Mouse (Mus musculus): ENCODE data around the gene Ipo4.

The Ipo4 gene

DNA sequence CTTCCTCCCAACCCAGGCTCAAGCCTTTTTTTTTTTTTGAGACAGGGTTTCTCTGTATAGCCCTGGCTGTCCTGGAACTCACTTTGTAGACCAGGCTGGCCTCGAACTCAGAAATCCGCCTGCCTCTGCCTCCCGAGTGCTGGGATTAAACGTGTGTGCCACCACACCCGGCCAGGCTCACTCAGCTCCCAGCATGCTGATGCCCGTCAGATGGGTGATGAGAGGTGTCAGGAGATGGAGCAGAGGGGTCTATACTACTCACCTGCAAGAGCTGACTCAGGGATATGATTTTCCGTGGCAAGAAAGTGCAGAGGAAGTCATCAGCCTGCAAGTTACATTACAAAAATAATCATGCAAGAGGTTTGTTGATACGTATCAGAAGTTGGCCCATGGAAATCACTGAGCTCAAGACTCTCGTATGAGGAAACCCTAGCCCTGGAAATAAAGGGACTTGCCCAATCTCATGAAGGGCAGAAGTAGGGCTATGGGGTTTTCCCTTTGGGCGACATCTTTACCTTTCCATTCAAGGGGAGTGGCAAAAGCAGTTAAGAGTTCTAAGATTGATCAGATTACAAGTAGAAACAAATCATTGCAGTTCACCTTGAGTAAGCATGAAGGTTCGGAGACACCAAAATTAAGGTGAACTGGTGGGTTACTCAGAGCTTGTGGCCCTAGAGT is 45.8 kb downstream of the Ipo4 start:
- peak in 1 of 2 experiments; percentile 30 for DNase-seq (ENCODE audit: low spot score in 2 of 2)

DNA sequence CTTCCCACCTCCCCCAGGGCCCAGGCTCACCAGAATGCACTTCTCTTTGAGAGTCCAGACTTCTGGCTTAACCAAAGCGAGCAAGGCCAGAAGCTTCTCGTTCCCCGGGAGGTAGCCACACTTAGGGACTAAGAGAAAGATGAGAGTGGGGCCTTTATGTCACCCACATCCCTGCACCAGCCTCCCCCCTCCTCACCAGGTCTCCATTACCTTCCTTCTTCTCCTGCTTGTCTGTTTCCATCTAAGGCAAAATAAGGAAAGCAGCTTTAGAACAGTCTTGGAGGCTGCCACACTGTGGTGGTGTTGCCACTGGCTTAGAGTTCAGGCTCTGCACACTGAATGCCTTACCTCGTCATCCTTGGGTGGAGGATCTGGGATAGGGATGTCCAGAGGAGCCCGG is 46.5 kb downstream of the Ipo4 start:
- no peak for DNase-seq (ENCODE audit: low spot score in 2 of 2)

DNA sequence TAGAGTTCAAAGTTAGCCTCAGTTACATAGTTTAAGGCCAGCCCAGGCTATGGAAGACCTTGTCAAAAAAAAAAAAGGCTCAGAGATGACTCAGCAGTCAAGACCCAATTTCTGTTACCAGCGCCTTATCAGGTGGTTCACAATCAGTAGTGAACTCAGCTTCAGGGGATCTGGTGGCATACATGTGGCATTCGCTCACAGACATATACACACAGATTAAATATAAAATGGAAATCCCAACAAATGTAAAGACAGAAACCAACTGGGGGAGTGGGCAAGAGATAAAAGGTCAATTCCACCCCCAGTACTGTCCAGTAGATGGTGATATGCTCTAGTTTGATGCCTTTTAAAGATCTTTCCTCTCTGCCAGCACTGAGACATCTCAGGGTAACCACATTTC is 49.6 kb downstream of the Ipo4 start:
- DNase-seq (ENCODE audit: low spot score in 2 of 2) = no peak

DNA sequence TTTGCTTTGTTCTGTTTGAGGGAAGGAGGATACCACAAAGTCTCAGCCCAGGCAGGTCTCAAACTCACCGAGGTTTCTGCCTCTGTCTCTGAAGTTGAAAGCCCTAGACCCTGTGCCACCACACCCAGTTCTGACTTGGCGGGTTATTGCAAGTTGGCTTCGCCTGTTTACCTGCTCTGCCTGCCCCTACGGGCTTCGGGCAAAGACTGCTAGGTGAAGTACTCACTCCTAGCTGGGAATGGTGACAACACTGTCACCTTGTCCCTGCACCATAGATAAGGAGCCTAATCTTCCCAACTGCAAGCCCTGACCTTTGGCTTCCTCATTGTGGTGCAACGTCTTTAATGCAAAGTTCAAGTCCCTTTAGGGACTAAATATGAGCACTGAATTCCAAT is 50.2 kb downstream of the Ipo4 start:
- DNase-seq (ENCODE audit: low spot score in 2 of 2) = no peak

DNA sequence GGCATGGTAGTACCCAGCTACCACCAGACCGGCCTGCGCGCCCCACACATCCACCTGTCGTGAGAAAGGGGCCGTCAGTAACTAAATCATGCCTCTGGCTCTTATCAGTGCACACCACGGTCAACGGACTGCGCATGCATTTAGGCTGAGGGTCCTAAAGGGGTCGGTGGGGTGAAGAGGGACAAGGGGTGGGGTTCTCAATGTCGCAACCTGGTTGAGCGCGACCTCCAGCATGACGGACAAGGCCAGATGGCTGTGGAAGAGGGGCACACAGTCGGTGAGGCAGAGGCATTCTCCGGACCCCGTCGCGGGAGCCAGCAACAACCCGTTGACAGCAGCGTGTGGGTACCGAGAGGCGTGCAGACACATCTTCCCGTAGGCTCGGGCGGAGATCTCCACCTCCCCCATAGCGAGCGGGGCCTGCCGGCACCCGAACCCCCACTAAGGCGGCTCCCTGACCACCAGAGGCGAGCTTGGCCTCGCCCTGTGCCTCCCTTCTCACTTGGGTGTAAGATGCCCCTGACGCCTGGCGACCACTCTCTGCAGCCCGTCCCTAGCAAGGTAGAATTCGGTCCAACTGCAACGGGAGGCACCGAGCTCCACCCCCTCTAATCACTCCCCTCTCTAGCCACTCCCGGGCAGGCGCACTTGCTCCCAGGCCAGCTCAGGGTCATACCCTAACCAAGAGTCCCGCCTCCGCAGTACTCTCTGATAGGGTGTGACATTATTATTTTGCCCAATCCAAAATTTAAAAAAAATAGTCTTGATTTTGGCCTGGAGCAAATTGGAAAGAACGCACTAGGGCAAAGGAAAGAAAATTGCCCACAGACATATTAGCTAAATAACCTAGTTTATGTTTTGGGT is 50.8 kb downstream of the Ipo4 start, which contains the start of gene Emc9:
Gene Emc9, minus strand, starts transcription at position 601 of the 864 bp plus-strand sequence.
- peak; percentile 71 to 73 for DNase-seq (ENCODE audit: low spot score in 2 of 2)

DNA sequence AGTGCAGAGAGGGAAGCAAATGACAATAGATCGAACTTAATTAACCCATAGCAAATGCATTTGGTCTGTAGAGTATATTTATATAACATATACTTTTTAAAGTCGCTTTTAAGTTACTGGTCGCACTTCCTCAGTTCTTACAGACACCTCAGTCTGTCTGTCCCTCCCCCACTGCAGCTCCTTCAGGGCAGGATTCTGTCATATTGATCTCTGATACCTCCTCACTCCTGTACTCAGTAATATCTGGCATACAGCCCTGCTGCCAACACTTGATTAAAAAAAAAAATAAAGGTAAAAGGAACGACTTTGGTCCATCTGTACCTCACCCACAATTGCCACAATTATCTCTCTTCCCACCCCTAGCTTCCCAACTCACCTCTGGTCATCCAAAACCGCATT is 51.5 kb downstream of the Ipo4 start:
- no peak for DNase-seq (ENCODE audit: low spot score in 2 of 2)

DNA sequence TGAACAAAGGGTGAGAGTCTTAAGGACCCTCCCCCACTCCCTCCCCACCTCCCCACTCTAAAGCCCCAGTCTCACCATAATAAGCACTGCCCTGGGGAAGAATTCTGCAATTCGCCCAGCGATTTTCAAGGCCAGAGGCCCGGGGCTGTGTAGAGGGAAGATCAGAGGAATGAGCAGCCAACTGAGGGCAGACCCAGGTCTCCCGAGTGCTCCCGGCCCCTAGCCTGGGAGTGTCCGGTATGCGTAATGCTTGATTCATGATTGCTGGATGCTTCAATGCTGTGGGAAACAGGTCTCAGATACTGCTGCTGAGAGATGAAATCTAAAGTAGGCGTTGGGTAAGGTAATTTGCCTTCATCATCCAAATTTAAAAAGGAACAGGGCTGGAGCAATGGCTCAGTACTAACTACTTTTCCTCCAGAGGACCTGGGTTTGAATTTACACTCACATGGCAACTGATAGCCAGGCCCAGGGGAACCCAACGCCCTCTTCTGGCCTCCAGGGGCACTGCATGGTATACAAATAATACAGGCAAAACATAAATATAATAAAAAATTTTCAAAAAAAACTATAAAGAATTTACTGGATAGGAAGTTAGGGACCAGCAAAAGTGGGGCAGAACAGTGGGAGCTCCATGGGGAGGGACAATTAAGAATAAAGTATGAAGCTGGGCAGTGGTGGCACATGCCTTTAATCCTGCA is 53.6 kb downstream of the Ipo4 start:
- no peak for DNase-seq (ENCODE audit: low spot score in 2 of 2)

DNA sequence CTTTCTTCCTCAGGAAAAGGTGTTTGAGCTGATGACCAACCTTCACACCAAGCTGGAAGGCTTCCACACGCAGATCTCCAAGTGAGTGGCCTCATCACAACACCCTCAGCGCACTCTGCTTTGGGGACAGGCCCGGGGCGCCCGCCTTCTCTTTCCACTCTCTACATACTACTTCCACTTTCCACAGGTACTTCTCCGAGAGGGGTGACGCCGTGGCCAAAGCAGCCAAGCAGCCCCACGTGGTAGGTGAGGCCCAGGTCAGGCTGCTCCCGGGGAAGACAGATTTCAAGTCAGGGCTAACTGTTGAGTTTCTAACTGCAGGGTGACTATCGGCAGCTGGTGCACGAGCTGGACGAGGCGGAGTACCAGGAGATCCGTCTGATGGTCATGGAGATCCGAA is 55.0 kb downstream of the Ipo4 start:
- no peak for DNase-seq (ENCODE audit: low spot score in 2 of 2)

DNA sequence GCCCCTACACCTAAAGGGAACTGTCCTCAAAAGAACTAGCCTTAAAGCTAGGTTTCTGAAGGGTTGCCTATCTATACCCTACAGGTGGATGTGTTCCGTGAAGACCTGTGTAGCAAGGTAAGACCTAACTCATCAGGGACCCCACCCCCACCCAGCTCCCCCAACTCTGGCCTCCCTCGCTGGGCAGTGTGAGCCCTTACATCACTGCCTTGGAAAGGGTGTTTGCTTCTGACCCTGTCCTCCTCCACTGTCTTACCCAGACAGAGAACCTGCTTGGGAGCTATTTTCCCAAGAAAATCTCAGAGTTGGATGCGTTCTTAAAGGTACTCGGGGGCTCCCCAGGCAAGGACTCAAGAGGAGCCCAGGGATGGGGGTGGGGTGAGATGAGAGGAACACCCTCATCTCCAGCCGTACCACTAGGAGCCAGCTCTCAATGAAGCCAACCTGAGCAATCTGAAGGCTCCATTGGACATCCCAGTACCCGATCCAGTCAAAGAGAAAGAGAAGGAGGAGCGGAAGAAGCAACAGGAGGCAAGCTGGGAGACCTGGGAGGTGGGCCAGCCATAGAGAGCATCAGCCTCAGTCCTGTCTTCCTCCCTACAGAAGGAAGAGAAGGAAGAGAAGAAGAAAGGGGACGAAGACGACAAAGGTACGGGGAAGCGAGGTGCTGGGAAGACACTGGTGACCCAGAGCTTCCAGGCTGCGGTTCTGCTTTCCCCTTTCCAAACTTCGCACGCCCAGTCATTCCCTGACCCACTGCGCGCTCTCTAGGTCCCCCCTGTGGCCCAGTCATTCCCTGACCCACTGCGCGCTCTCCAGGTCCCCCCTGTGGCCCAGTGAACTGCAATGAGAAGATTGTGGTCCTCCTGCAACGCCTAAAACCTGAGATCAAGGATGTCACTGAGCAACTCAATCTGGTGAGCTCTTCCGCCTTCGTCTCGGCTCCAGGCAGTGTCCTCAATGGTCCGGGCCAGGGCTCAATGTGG is 56.0 kb downstream of the Ipo4 start:
- DNase-seq (ENCODE audit: low spot score in 2 of 2) = no peak

DNA sequence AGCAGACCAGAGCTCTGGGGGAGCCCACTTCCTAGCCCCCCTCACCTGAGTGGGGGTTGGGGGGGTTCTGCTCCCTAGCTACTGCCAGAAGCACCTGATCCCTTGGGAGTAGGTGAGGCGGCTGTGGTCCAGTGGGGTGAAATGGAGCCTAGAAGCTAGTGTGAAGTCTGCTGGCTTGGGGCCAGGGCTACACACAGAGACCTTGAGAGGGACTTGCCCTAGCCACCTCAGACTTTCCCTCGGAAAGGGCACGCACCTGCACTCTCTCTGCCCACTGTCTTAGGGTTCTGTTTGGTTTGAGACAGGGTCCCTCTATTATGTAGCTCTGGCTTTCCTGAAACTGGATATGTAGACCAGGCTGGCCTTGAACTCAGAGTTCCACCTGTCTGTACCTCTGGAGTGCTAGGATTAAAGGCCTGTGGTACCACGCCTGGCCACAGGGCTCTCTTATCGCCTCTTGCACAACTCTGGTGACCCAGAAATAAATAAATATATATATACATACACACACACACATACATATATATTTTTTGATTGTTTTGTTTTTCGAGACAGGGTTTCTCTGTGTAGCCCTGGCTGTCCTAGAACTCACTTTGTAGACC is 57.0 kb downstream of the Ipo4 start:
- DNase-seq (ENCODE audit: low spot score in 2 of 2) = peak; percentile 54

DNA sequence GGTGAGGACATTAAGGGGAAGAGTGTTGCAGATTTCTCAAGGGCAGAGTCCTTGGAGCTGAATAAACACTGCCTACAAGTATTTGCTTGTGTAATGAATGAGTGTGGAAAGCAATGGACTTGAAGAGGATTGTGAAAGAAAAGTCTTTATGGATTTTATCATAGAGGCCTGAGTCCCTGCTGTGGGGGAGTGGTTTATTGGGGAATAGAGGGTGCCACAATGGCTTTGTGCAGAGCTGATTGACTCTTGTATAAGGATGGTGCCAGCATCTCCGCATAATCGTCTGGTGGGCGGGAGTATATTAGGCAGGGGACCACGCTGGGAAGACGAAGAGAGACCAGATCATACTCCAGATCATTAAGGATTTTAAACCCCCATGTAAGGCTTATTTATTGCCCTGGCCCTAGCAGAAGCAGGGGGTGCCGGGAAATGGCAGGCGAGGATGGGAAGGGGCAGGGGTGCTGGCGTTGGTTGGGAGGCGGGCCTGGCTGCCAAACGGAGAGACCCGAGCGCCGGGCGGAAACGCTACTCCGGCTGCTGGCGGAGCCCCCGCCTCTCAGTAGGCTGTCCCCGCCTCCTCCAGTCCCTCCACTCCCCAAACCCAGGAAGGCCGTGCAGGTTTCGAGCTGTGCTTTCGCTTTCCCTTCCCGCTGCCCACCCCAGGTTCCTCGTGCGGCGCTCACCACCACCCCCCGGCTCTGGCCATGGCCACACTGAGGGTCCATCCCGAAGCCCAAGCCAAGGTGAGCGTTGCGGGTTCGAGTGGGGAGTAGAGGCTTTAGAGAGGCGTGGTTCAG is 57.7 kb downstream of the Ipo4 start, which contains the start of gene Psme1:
Gene Psme1, plus strand, starts transcription at position 253 of the 797 bp plus-strand sequence.
- peak; percentile 75 to 76 for DNase-seq (ENCODE audit: low spot score in 2 of 2)

DNA sequence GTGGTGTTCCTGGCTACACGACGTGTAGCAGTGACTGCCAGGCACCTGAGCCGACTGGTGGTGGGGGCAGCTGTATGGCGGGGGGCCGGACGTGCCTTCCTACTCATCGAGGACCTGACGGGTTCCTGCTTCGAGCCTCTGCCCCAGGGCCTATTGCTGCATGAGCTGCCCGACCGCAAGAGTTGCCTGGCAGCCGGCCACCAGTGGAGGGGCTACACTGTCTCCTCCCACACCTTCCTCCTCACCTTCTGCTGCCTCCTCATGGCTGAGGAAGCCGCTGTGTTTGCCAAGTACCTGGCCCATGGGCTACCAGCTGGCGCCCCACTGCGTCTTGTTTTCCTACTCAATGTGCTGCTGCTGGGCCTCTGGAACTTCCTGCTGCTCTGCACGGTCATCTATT is 59.4 kb downstream of the Ipo4 start:
- peak in 1 of 2 experiments; percentile 35 for DNase-seq (ENCODE audit: low spot score in 2 of 2)

DNA sequence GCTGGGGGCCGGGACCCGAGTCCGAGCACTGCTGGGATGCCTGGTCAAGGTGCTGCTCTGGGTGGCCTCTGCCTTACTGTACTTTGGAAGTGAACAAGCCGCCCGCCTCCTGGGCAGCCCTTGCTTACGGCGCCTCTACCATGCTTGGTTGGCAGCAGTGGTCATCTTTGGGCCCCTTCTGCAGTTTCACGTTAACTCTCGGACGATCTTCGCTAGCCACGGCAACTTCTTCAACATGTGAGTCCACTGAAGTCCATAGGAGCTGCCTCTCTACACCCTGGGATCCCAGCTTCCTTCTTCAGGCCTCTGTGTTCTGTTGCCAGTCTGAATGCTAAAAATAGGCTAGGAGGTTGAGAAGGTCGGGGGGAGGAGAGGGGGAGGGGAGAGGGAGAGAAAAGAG is 60.0 kb downstream of the Ipo4 start:
- no peak for DNase-seq (ENCODE audit: low spot score in 2 of 2)
